Mouse (Mus musculus) bone marrow macrophage, adult 2 months (primary cell): ENCODE data around the gene Cdh6.

Source experiments
- CTCF ChIP-seq: IDR thresholded peaks from 2 replicates; pipeline ENCODE4 v1.5.1; 2012; ENCODE audit warnings: low read depth, mild to moderate bottlenecking, low read length, moderate library complexity
- POLR2A ChIP-seq: IDR thresholded peaks from 2 replicates; pipeline ENCODE4 v1.6.1; 2012; ENCODE audit warnings: mild to moderate bottlenecking, low read depth, low read length, borderline replicate concordance

DNA sequence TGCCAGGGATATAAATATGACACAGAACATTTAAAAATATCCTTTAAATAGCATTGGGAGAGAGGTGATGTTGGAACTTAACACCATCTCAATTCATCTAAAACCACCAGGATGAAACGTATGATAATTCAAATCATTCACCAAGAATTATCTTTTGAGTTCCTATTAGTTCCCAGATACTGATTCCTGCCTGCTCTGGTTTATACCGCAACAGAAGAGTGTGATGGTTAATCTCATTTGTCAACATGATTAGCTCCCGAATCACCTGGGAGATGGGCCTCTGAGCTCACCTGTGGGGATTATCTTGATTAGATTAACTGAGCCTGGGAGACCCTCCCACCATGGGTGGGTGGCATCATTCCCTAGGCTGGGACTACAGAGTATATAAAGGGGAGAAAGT, 41.0 kb downstream of the Cdh6 start:
- TF ChIP-seq CTCF, result no peak
- no peak for TF ChIP-seq POLR2A
